Mouse (Mus musculus) liver, postnatal 0 days (tissue): ENCODE results near the gene Lrit3.

ENCODE experiments used
- CTCF ChIP-seq: sonication (generic); IDR thresholded peaks from 2 replicates; pipeline ENCODE4 v1.5.1; 2016; ENCODE audit warnings: antibody characterized with exemption, low read depth
- EP300 ChIP-seq: IDR thresholded peaks from 2 replicates; pipeline ENCODE4 v1.6.1; 2016; ENCODE audit warnings: antibody characterized with exemption, low read depth, mild to moderate bottlenecking

DNA sequence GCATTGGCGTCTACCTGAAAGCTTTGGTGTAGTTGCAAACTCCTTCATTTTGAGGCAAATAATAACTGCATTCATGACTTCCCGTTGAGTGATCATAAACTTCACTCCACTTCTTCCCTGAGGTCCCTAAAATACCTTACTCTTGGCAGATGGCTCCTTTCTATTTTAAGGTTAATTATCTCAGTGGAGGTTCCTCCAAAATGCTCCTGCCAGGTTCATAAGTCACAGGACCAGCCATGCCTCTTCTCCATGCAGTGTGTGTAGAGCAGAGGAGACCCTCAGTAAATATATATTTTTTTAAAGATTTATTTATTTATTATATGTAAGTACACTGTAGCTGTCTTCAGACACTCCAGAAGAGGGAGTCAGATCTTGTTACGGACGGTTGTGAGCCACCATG, 37.7 kb downstream of the Lrit3 start:
- TF ChIP-seq CTCF (no peak), EP300 (no peak)
